Mouse (Mus musculus): ENCODE measurements around the gene Ift81.

DNA sequence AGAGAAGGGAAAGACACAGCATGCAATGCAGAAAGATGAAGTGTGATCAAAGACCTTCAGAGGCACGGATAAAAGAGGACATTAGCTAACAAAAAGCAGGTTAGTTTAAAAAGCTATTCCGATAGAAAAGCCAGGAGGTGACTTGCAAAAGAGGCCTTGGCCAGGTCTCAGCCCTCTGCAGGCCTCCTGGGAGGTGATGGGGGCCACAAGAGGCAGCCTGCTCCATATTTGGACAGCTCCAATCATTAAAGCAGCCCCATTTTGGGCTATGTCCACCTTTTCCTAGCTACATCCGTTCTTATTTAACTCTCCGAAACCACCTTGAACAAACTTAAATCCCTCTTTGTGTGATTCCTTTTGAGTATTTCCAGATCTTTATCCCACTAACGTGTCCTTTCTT is 108.8 kb downstream of the Ift81 start:
- no peak for TF ChIP-seq HCFC1 (IDR thresholded peaks at IDR 0.05; ENCODE audit: borderline replicate concordance, insufficient read depth, low read length)
- no peak for TF ChIP-seq MAFK (IDR thresholded peaks at IDR 0.05; ENCODE audit: insufficient read depth, low read depth, low read length)
- no peak for TF ChIP-seq CHD2 (IDR thresholded peaks at IDR 0.05; ENCODE audit: low read depth, low read length)
- TF ChIP-seq ZNF384 (IDR thresholded peaks at IDR 0.05; ENCODE audit: low read depth, low read length) = no peak
